Mouse (Mus musculus) A20 (cell line): Measurements from ENCODE around the gene Rarres1.

ENCODE experiments used
- DNase-seq: peaks from one replicate; pipeline ENCODE4 v3.0.0-alpha.2; 2011; ENCODE audit warnings: low read depth, low spot score

The Rarres1 gene

GRCm38 (mm10) chr3:67515274-67515801 is at the start of gene Rarres1:
Gene Rarres1 (minus strand): TSS chr3:67515523.
- DNase-seq, result no peak

GRCm38 (mm10) chr3:67564731-67565357 is 49.5 kb upstream of the Rarres1 start:
- DNase-seq, result peak; percentile 52

DNA sequence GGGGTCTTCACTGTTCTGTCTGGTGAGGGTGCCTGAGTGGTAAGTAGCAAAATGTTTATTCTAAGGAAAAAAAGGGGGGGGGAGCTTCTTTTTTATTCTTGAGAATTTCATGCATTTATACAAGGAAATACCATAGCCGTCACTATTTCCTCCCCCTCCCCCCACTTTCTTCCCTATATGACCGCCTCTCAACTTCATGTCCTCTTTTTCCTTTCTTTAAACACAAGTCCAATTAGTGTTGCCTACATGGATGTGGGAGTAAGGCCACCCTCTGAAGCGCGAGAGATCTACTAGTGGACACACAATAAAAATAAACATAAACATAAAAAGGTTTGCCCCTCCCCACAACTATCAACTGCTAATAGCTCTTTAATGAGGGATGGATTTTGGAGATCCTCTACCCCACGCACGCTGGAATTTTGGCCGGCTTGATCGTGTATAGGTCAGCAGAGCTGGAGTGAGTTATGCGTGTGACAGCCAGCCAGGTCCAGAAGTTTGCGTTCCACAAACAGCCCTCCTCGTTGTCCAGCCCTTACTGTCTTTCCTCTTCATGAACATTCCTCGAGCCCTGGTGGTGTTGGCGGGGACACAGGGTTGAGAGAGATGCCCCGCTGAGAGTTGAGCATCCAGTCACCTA is 42.5 kb upstream of the Rarres1 start:
- DNase-seq, result peak; percentile 14

- DNase-seq, result peak; percentile 92
Observed at GRCm38 (mm10) chr3:67557200-67557651, 41.9 kb upstream of the Rarres1 start.

- DNase-seq, result no peak
Observed at GRCm38 (mm10) chr3:67555211-67555610, 39.9 kb upstream of the Rarres1 start.

DNA sequence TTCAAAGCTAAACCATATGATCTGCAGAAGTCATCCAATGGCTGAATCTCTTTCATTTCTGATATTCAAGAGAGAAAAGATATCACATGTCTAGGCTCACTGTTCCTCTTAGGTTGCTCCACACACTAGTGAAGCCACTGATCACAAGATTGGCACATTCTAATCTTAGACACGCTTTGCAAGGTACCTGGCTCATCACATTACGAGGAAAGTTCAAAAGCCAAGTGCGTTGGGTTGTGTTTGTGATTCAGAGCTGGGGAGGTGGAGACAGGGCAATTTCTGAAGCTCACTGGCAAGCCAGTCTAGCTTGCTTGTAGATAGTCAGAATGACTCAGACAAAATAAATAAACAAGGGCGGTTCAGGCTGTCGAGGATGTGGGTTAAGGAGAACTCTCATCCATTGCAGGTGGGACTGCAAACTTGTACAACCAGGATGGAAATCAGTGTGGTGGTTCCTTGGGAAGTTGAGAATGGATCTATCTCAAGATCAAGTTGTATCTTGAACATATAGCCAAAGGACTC is 38.7 kb upstream of the Rarres1 start:
- no peak for DNase-seq

DNA sequence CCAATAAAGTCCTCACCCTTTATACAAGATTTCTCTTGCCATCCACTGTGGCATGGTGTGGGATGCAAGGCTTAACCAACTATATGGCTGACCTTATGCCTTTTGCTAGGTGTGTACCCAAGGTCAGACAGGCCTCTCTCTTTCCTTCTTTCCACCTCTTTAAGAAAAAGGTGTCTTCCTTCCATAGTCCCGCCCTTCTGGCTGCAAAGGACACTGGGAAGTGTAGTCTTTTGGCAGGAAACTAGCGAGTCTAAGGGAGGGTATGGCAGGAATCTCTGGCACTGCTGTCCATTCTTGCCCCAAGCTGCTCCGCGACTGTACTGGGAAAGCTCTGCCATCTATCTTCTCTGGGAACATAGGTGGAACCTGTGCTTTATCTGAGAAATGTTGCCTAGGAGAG is 38.0 kb upstream of the Rarres1 start:
- peak; percentile 13 for DNase-seq

GRCm38 (mm10) chr3:67551193-67551592 is 35.9 kb upstream of the Rarres1 start:
- no peak for DNase-seq

- no peak for DNase-seq
Observed at GRCm38 (mm10) chr3:67543630-67544029, 28.3 kb upstream of the Rarres1 start.

DNA sequence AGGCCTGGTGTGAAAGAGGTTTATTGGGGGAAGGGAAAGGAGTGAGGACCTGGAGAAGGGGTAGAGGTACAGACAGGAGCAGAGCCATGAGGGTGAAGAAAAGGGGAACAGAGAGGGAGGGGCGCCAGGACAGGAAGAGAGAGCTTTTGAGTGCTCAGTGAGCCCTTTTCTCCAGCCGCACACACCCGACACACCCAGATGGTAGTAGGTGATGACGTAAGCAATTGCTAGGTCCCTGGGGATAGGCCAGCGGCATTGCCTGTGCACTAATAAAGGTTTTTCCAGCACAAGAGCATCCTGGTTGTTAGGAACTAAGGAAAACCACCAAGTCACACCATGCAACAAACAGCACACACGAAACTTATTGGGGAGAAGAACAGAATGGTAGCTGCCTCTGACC is 9.4 kb upstream of the Rarres1 start:
- DNase-seq, result peak; percentile 6

- no peak for DNase-seq
Observed at GRCm38 (mm10) chr3:67522709-67523108, 7.4 kb upstream of the Rarres1 start.

GRCm38 (mm10) chr3:67520568-67521143 is 5.3 kb upstream of the Rarres1 start:
- no peak for DNase-seq

DNA sequence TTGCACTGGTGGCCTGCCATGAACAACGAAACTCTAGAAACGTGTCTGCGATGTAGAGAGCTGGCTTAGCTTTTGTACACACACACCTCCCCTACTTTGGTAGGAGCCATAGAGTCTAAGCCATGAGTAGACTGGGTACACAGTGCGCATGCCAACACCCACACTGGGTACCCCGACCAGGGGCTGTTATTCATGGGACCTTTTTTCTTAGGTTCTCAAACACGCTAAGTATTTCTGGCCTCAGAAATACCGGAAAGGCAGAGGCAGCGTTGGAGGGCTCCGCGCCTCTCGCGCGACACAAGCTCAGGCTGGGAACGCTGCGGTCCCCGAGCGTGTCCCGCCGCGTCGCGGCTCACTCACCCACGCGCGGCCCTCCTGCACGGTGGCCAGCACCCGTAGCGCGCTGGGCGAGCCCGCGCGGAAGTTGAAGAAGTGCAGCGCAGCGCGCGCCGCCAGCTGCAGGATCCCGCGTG is 486 bp downstream of the Rarres1 start:
- no peak for DNase-seq

- DNase-seq, result peak; percentile 82
Observed at GRCm38 (mm10) chr3:67512807-67513206, 2.5 kb downstream of the Rarres1 start.

DNA sequence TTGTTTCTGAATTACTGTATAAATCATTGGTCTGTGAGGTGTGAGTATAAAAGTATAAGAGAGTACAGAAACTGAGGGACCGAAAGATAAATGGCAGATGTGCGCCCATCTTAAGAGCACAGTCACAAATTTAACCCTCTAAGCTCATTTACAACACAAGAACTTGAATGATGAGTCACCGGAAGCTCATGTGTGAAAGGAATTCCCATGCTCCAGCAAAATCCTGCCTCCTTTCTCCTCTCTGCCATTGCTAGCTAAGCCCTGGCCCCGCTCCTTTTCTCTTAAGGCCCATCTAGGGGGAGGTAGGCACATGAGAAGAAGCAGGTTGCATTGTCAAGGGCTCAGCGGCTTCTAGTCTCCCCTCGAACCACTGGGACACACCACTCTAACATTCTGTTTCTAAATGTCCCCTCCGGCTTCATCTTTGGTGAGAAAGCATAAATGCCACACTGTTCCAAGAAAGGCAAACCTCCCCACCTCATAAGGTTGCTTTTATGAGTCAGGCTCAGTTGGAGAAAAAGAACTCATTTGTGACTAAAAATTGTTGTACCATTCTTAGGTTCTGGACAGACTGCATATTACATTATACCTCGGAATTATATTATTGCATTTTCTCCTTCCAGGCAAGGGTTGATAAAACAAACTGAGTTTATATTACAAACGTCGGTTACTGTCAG is 7.0 kb downstream of the Rarres1 start:
- no peak for DNase-seq

- DNase-seq, result no peak
Observed at GRCm38 (mm10) chr3:67505286-67505685, 10.0 kb downstream of the Rarres1 start.

GRCm38 (mm10) chr3:67503878-67504277 is 11.4 kb downstream of the Rarres1 start:
- no peak for DNase-seq

DNA sequence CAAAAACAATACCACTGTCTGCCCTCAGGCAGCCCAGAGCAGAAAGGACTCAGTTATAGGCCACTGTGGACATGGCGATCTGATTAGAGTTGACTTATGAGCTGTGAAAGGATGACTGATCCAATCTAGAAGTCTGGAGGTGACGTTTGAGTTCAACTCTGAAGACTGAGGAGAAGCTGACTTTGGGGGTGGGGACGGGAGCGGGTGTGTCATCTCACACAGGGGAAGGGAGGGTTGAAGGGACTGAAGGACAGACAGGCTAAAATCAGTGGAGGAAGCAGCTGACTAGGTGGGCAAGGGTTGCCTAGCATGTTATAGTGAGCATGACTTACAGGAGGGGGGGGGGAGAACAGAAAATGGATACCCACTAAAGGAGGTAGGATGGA is 15.9 kb downstream of the Rarres1 start:
- DNase-seq, result no peak

GRCm38 (mm10) chr3:67498773-67499405 is 16.4 kb downstream of the Rarres1 start:
- no peak for DNase-seq

- DNase-seq, result peak; percentile 78
Observed at GRCm38 (mm10) chr3:67497998-67498397, 17.3 kb downstream of the Rarres1 start.

DNA sequence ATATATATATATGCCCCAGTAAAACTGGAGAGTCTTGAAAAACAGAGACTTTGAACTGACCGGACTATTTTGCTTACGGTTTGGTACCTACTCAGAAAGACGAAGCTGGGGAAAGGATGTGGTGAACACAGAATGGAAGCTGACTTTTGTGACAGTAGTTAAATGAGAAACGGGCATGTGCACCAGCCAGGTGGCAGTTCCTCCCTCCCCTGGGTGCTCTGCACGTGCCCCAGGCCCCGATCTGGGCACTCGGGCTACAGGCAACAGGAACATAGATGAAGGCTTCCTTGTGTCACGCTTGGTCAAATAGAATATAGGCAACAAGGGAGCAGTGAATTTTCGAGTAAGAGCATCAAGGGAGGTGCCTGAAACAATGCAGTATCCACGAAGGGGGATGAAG is 19.0 kb downstream of the Rarres1 start:
- no peak for DNase-seq
